Mouse (Mus musculus) skeletal muscle tissue, adult 2 months (tissue): ENCODE measurements at regions not wholly inside any gene's neighbourhood (a gene's known extent, or its start where the extent isn't known, plus 50 kb on each side); places are given as distances from the start of the nearest gene placed in this dataset.
"Not testable (repeated sequence)": the region's sequence is repeated elsewhere in the genome, so short reads cannot be mapped to it uniquely, and the experiment has no call there.

Experiments
- DNase-seq: peaks from one replicate; pipeline ENCODE4 v3.0.0-alpha.2; 2012; ENCODE audit warnings: low read depth, low spot score

DNA sequence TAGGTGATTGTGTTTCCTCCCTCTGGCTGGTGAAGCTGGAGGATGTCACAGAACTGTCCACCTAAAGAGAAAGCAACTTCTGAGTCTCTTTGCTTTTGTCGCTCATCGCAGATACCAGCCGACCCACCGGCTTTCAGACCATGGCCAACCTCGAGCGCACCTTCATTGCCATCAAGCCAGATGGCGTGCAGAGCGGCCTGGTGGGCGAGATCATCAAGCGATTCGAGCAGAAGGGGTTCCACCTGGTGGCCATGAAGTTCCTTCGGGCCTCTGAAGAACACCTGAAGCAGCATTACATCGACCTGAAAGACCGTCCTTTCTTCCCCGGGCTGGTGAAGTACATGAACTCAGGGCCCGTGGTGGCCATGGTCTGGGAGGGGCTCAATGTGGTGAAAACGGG, 131.7 kb downstream of the Nuak1 start:
- DNase-seq = not testable (repeated sequence)

DNA sequence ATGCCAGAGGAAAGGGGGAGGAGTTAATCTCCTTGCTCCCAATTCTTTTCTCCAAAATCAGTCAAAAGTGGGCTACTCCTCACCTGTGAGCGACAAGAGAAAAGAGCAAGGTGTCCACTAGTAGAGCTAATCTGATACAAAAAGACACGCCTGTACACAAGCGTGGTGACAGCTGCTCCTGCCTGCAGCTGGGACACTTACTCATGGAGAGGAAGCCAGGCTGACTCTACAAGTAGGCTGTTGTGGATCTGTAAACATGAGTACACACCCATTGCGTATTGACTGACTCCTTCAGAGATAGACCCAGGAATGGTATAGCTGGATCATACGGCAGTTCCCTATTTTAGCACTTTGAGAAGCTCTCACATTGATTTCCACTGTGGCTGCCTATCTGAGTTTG, 129.7 kb downstream of the Nuak1 start:
- no peak for DNase-seq

DNA sequence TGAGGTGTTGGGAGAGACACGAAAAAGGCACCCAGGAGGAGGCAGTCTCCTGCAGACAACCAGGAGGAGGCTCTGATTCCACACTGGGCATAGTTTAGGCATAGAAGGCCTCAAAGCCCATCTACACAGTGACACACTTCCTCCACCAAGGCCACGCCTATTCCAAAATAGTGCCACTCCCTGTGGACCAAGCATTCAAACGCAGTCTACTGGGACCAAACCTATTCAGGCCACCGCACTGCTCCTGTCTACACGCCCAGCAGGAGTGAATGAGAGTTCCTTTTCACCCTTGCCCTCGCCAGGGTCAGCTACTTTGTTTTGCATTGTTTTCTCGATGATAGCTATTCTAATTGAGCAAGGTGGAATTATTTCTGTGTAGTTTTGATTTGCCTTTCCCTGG, 127.7 kb downstream of the Nuak1 start:
- DNase-seq = no peak

DNA sequence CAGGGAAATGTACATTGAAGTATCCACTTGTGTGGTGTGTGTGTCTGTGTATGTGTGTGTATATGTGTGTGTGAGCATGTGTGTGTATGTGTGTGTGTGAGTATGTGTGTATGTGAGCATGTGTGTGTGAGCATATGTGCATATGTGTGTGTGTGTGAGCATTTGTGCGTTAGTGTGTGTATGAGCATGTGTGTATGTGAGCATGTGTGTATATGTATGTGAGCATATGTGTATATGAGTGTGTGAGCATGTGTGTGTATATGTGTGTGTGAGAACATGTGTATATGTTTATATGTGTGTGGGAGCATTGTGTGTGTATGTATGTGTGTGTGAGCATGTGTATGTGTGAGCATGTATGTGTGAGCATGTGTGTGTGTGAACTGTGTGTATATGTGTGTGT, 123.5 kb downstream of the Nuak1 start:
- DNase-seq = no peak

DNA sequence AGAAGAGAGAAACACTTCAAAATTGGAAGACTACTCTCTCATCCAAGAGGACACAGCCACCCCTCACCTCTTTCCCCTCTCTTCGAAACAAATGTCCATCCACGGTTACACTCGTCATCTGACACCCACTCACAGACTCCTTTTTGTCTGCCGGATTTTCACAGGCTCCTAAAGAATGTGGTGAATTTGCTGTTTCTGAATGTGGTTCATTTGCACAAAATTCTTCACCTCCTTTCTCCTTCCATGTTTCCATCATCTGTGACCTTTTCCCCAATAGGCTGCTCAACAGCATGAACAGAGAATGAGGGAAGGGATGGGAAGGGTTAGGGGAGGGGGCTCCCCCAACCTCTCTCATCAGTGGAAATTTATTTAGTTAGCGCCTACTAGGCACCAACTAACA, 122.4 kb downstream of the Nuak1 start:
- no peak for DNase-seq
